Mouse (Mus musculus): ENCODE results near the gene Cmtm2b. TPM values are rescaled to one million over a fixed set of nuclear protein-coding genes. Genes with fewer than 3 reads are reported as not detected.
"Not testable (repeated sequence)": the region's sequence is repeated elsewhere in the genome, so short reads cannot be mapped to it uniquely, and the experiment has no call there.

Cmtm2b gene
- not detected in 2 replicates for polyA plus RNA-seq (2015; fragmentation: Nextera tagmentation; extraction: Ambion mirVana)

- not testable (repeated sequence) for H3K9ac ChIP-seq; H3K4me2 ChIP-seq (replicated peaks); H3K4me3 ChIP-seq; H3K9me3 ChIP-seq; H3K27ac ChIP-seq; ATAC-seq (ENCODE audit: low FRiP score, low read depth); H3K27me3 ChIP-seq; H3K36me3 ChIP-seq; H3K4me1 ChIP-seq
- 88% methylated on average over 12 of the region's 12 CpGs for WGBS
Measured at GRCm38 (mm10) chr8:104321930-104322329, at the start of gene Cmtm2b. Gene Cmtm2b (plus strand): TSS chr8:104322230.

GRCm38 (mm10) chr8:104293081-104293480 is 28.9 kb upstream of the Cmtm2b start, which contains the start of gene Cmtm2a:
Gene Cmtm2a (minus strand): TSS chr8:104293181.
- H3K36me3 ChIP-seq; H3K4me3 ChIP-seq; H3K4me1 ChIP-seq; H3K27ac ChIP-seq; H3K9ac ChIP-seq; H3K4me2 ChIP-seq (replicated peaks); ATAC-seq (ENCODE audit: low FRiP score, low read depth); H3K27me3 ChIP-seq; H3K9me3 ChIP-seq: not testable (repeated sequence)
- WGBS: 83% methylated on average over 12 of the region's 12 CpGs

GRCm38 (mm10) chr8:104294396-104294795 is 27.6 kb upstream of the Cmtm2b start:
- H3K27ac ChIP-seq: no peak overlapping the region
- H3K27me3 ChIP-seq: no peaks in the 10 kb centered on the region
- no peaks in the 10 kb centered on the region for H3K36me3 ChIP-seq
- no peak for ATAC-seq (ENCODE audit: low FRiP score, low read depth)
- H3K9me3 ChIP-seq: no peaks in the 10 kb centered on the region
- H3K4me1 ChIP-seq: no peaks in the 10 kb centered on the region
- no peak overlapping the region for H3K9ac ChIP-seq
- H3K4me2 ChIP-seq (replicated peaks): no peak overlapping the region
- 81% methylated on average over 1 of the region's 1 CpGs for WGBS
- H3K4me3 ChIP-seq: no peak overlapping the region

GRCm38 (mm10) chr8:104301577-104301976 is 20.5 kb upstream of the Cmtm2b start:
- H3K27ac ChIP-seq; H3K36me3 ChIP-seq; H3K27me3 ChIP-seq; H3K9me3 ChIP-seq; H3K9ac ChIP-seq; ATAC-seq (ENCODE audit: low FRiP score, low read depth); H3K4me1 ChIP-seq; H3K4me2 ChIP-seq (replicated peaks); H3K4me3 ChIP-seq: not testable (repeated sequence)
- 25% methylated on average over 3 of the region's 3 CpGs for WGBS

- not testable (repeated sequence) for H3K36me3 ChIP-seq; H3K9me3 ChIP-seq; H3K27ac ChIP-seq; H3K9ac ChIP-seq; H3K27me3 ChIP-seq; H3K4me3 ChIP-seq; ATAC-seq (ENCODE audit: low FRiP score, low read depth); H3K4me1 ChIP-seq; H3K4me2 ChIP-seq (replicated peaks)
- 93% methylated on average over 4 of the region's 4 CpGs for WGBS
Measured at GRCm38 (mm10) chr8:104302536-104302935, 19.5 kb upstream of the Cmtm2b start.

- H3K4me3 ChIP-seq: no peak overlapping the region
- 86% methylated on average over 11 of the region's 11 CpGs for WGBS
- no peak overlapping the region for H3K9ac ChIP-seq
- no peak for ATAC-seq (ENCODE audit: low FRiP score, low read depth)
- no peaks in the 10 kb centered on the region for H3K27me3 ChIP-seq
- no peaks in the 10 kb centered on the region for H3K9me3 ChIP-seq
- H3K4me2 ChIP-seq (replicated peaks): no peak overlapping the region
- H3K27ac ChIP-seq: no peak overlapping the region
- H3K4me1 ChIP-seq: no peaks in the 10 kb centered on the region
- H3K36me3 ChIP-seq: no peaks in the 10 kb centered on the region
Measured at GRCm38 (mm10) chr8:104304962-104305361, 17.1 kb upstream of the Cmtm2b start.

- H3K9ac ChIP-seq; H3K4me3 ChIP-seq; H3K27me3 ChIP-seq; H3K27ac ChIP-seq; H3K9me3 ChIP-seq; H3K4me2 ChIP-seq (replicated peaks); H3K4me1 ChIP-seq; H3K36me3 ChIP-seq; ATAC-seq (ENCODE audit: low FRiP score, low read depth): not testable (repeated sequence)
- WGBS: 51% methylated on average over 6 of the region's 6 CpGs
Measured at GRCm38 (mm10) chr8:104308341-104308740, 13.7 kb upstream of the Cmtm2b start.

GRCm38 (mm10) chr8:104309441-104310155 is 12.4 kb upstream of the Cmtm2b start, which contains the start of the genes Gm45711 and Cmtm1:
Gene Gm45711 (minus strand): TSS chr8:104310081.
Gene Cmtm1 (minus strand): TSS chr8:104310145.
- WGBS: 87% methylated on average over 36 of the region's 36 CpGs
- not testable (repeated sequence) for H3K36me3 ChIP-seq; H3K9me3 ChIP-seq; ATAC-seq (ENCODE audit: low FRiP score, low read depth); H3K4me2 ChIP-seq (replicated peaks); H3K4me1 ChIP-seq; H3K27me3 ChIP-seq; H3K4me3 ChIP-seq; H3K9ac ChIP-seq; H3K27ac ChIP-seq

GRCm38 (mm10) chr8:104312023-104312422 is 10.0 kb upstream of the Cmtm2b start:
- not testable (repeated sequence) for ATAC-seq (ENCODE audit: low FRiP score, low read depth); H3K4me2 ChIP-seq (replicated peaks); H3K36me3 ChIP-seq; H3K27ac ChIP-seq; H3K9ac ChIP-seq; H3K27me3 ChIP-seq; H3K4me1 ChIP-seq; H3K9me3 ChIP-seq; H3K4me3 ChIP-seq
- WGBS: 95% methylated on average over 3 of the region's 3 CpGs

- Histone ChIP-seq H3K36me3 (no peaks in the 10 kb centered on the region), H3K9ac (no peak overlapping the region), H3K27me3 (no peaks in the 10 kb centered on the region), H3K4me1 (no peaks in the 10 kb centered on the region), H3K27ac (no peak overlapping the region), H3K9me3 (no peaks in the 10 kb centered on the region), H3K4me2 (replicated peaks) (no peak overlapping the region), H3K4me3 (no peak overlapping the region)
- WGBS: 65% methylated on average over 4 of the region's 4 CpGs
- ATAC-seq (ENCODE audit: low FRiP score, low read depth): no peak
Measured at GRCm38 (mm10) chr8:104313311-104313710, 8.7 kb upstream of the Cmtm2b start.

- WGBS: 86% methylated on average over 11 of the region's 11 CpGs
- not testable (repeated sequence) for H3K27ac ChIP-seq; H3K4me3 ChIP-seq; H3K36me3 ChIP-seq; H3K27me3 ChIP-seq; H3K4me2 ChIP-seq (replicated peaks); H3K9ac ChIP-seq; ATAC-seq (ENCODE audit: low FRiP score, low read depth); H3K4me1 ChIP-seq; H3K9me3 ChIP-seq
Measured at GRCm38 (mm10) chr8:104321267-104321666, 763 bp upstream of the Cmtm2b start, which contains the start of gene Gm11020. Gene Gm11020 (plus strand): TSS chr8:104321567.

- Histone ChIP-seq H3K4me3 (no peak overlapping the region), H3K9ac (no peak overlapping the region), H3K27me3 (no peaks in the 10 kb centered on the region), H3K9me3 (no peaks in the 10 kb centered on the region), H3K27ac (no peak overlapping the region), H3K4me1 (no peaks in the 10 kb centered on the region), H3K36me3 (no peaks in the 10 kb centered on the region), H3K4me2 (replicated peaks) (no peak overlapping the region)
- ATAC-seq (ENCODE audit: low FRiP score, low read depth): no peak
- WGBS: 76% methylated on average over 5 of the region's 5 CpGs
Measured at GRCm38 (mm10) chr8:104332665-104333631, 10.9 kb downstream of the Cmtm2b start.

Data from limb, embryonic 13.5 days (tissue).